Mouse (Mus musculus) erythroblast, embryonic 14.5 days (primary cell): ENCODE measurements around the gene Thsd1.

Experiments
- GATA1 ChIP-seq: IDR thresholded peaks from 2 replicates; pipeline ENCODE4 v1.6.1; 2012; ENCODE audit warnings: low read length, inconsistent platforms, mixed read lengths
- TAL1 ChIP-seq: IDR thresholded peaks from 3 replicates; pipeline ENCODE4 v1.6.1; 2012; ENCODE audit warnings: low read length, inconsistent platforms, mixed read lengths

- TF ChIP-seq GATA1, result no peak
- no peak for TF ChIP-seq TAL1
Observed at GRCm38 (mm10) chr8:22214826-22215225, 12.3 kb upstream of the Thsd1 start.
